Mouse (Mus musculus) forebrain, embryonic 10.5 days (tissue): ENCODE measurements at regions not wholly inside any gene's neighbourhood (a gene's known extent, or its start where the extent isn't known, plus 50 kb on each side); places are given as distances from the start of the nearest gene placed in this dataset.
A peak's percentile ranks its signal among the peaks of the same experiment; 100 is the strongest.

ENCODE experiments used
- DNase-seq: peaks from one replicate; pipeline ENCODE4 v3.0.0-alpha.2; 2017; ENCODE audit warnings: low spot score; ENCODE audit errors: extremely low spot score
- H3K27ac ChIP-seq: fragments of 300-500 bp; sonication (generic); 2 replicates; pipeline ENCODE4 v1.5.1; 2016; ENCODE audit warnings: mild to moderate bottlenecking
- H3K27me3 ChIP-seq: fragments of 300-500 bp; sonication (generic); 2 replicates; pipeline ENCODE4 v1.6.1; 2016; ENCODE audit warnings: mild to moderate bottlenecking; ENCODE audit not compliant: poor library complexity, severe bottlenecking
- H3K36me3 ChIP-seq: fragments of 300-500 bp; sonication (generic); replicated peaks from 2 replicates; pipeline ENCODE4 v1.6.1; 2016; ENCODE audit warnings: mild to moderate bottlenecking, moderate library complexity
- H3K4me1 ChIP-seq: fragments of 300-500 bp; sonication (generic); 2 replicates; pipeline ENCODE4 v1.6.1; 2016
- H3K4me3 ChIP-seq: fragments of 300-500 bp; sonication (generic); 2 replicates; pipeline ENCODE4 v1.5.1; 2016; ENCODE audit warnings: mild to moderate bottlenecking, moderate library complexity
- H3K9me3 ChIP-seq: fragments of 300-500 bp; sonication (generic); 2 replicates; pipeline ENCODE4 v1.6.1; 2016; ENCODE audit warnings: mild to moderate bottlenecking, moderate library complexity
- WGBS: fragments of 180-500 bp; shearing (Covaris S2); methylation state at CpG from one replicate; pipeline ENCODE4 v1.1.7; 2016; 5-methylcytosine and 5-hydroxymethylcytosine counted together

DNA sequence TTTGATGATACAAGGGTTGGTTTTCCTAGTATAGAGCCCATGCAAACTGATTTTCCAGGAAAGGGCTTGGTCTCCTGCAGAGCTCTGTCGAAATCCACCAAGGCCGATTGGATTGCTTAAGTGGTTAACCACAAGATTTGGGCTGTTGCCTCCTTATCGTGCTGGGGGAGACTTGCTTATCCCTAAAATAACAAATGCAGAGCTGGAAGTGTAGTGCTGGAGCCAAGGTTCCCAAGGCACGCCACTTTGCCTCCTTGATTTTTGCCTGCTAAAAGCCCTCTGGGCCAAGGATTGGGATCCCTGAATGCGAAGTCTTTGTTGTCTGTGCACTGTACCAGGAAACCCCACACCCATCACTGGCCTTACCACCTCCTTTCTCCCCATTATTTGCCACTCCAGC, 52.8 kb upstream of the Tmem178 start:
- 76% methylated on average over 5 of the region's 5 CpGs for WGBS
- no peaks in the 10 kb centered on the region for H3K27me3 ChIP-seq
- H3K27ac ChIP-seq: no peak overlapping the region
- no peak overlapping the region for H3K4me3 ChIP-seq
- H3K9me3 ChIP-seq: no peaks in the 10 kb centered on the region
- H3K4me1 ChIP-seq: peaks cover 23% of the 10 kb centered on the region
- no peaks in the 10 kb centered on the region for H3K36me3 ChIP-seq
- no peak for DNase-seq

DNA sequence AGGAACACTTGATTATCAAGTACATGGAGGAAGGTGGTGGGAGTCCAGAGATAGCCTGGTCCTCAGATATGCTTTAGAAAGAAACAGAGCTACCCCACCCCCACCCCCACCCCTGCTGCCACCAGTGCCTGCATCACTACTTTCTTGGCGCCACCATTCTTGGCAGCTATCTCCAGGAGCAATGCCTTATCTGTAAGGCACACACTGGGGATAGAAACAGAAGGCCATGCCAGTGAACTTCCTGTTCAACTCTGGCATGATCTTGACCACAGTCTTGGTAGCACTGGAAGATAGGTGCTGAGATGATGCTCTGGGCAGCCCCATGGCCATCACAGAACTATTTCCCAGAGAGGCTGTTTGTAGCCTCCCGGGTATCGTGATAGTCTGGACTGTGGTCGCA, 55.3 kb upstream of the Tmem178 start:
- Histone ChIP-seq H3K27ac (no peak overlapping the region), H3K9me3 (no peaks in the 10 kb centered on the region), H3K36me3 (no peaks in the 10 kb centered on the region), H3K27me3 (no peaks in the 10 kb centered on the region), H3K4me3 (no peak overlapping the region), H3K4me1 (peaks cover 29% of the 10 kb centered on the region)
- no peak for DNase-seq
- WGBS: 87% methylated on average over 4 of the region's 4 CpGs

DNA sequence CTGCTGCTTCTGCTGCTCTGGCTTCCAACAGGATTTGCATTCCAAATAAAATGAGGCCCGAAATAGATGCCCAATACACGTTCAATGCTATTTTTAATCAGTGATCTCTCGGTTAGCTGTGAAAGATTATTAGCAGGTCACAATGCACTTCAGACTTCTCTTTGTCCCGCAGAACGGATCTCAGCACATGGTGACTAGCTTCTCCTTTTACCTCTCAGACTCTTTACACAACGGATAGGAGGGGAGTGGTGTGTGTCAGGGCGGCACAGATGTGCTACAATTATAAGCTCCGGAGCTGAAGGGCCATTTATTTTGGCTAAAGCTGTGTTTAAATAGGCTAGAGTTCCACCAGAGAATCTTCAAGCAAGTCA, 56.7 kb upstream of the Tmem178 start:
- peak overlapping the region; percentile 75 for H3K27ac ChIP-seq
- H3K4me1 ChIP-seq: peaks cover 29% of the 10 kb centered on the region
- no peaks in the 10 kb centered on the region for H3K27me3 ChIP-seq
- DNase-seq: no peak
- peak overlapping the region; percentile 28 for H3K4me3 ChIP-seq
- 21% methylated on average over 8 of the region's 8 CpGs for WGBS
- no peaks in the 10 kb centered on the region for H3K9me3 ChIP-seq
- H3K36me3 ChIP-seq: no peaks in the 10 kb centered on the region

DNA sequence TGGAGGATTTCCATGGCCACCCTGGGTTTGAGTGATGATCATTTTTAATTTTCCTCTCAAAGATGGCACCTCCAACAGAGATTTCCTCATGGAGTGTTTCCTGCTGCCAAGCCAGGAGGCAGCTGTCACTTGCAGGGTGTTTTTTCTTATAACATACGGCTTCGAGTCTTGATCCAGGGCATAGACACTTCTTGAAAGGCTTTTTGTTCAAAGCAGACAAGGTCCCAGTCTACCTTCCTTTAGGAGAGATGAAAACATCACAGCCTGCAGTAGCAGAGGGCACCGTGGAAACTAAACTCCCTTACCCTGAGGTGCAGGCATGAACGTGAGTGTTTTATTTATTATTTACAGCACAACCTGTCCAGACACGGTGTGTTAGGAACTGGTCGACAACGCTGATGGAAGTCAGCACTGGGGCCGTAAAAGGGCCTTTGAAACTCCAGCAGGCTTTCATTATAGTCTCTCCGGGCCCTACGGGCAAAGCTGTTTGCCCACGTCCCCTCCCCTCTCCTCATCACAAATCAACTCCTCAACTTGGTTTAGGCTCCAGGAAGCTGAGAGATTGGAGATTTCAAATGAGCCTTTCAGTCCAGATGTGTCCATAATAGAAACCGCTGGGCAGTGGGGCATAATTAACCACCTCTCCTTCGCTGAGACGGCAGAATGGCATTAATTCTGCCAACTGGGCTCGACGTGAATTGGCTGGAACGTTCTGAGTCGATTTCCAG, 57.2 kb upstream of the Tmem178 start:
- 18% methylated on average over 18 of the region's 18 CpGs for WGBS
- Histone ChIP-seq H3K4me1 (peaks cover 29% of the 10 kb centered on the region), H3K4me3 (peak overlapping the region; percentile 28), H3K27me3 (no peaks in the 10 kb centered on the region), H3K36me3 (no peaks in the 10 kb centered on the region), H3K27ac (peak overlapping the region; percentile 75), H3K9me3 (no peaks in the 10 kb centered on the region)
- peak; percentile 52 for DNase-seq

DNA sequence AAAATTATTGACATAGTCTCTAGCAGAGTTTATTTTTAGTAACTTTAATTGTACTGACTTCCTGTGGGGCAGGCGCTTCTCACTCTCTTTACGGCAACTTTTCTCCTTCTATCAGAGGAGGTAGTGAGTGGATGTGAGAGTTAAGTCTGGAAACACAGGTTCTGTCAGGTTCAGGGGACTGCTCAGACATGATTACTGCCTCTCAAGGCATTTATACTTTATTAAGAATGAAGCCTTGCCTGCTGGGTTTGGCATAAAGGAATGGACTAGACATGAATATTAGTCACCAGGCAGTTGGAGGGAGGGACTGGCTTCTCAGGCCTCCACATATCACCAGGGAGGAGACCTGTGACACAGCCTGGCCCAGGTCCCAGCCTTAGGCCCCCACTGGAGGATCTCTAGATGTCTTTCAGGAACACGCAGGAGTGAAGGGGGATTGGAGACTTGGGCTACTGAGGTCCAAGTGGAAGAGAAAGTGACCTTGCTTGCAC, 58.2 kb upstream of the Tmem178 start:
- DNase-seq: no peak
- peaks cover 29% of the 10 kb centered on the region for H3K4me1 ChIP-seq
- H3K9me3 ChIP-seq: no peaks in the 10 kb centered on the region
- H3K27ac ChIP-seq: peak overlapping the region; percentile 76
- no peak overlapping the region for H3K4me3 ChIP-seq
- no peaks in the 10 kb centered on the region for H3K36me3 ChIP-seq
- 86% methylated on average over 3 of the region's 3 CpGs for WGBS
- H3K27me3 ChIP-seq: no peaks in the 10 kb centered on the region

DNA sequence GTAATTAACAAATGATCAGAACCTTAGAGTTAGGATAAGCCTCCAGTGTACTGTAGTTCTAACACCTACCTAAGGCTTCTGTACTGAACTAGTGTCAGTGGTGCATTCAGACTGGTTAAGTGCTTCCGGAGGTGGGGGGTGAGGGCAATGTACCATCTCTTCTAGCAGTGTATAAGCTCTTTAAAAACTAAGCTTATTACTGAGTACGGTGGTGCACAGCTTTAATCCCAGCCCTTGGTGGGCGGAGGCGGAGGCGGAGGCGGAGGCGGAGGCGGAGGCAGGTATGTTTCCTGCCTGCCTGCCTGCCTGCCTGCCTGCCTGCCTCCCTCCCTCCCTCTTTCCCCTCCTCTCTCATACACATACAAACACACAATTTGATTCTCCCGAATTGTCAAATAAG, 58.7 kb upstream of the Tmem178 start:
- 78% methylated on average over 9 of the region's 9 CpGs for WGBS
- H3K4me3 ChIP-seq: no peak overlapping the region
- no peaks in the 10 kb centered on the region for H3K9me3 ChIP-seq
- peaks cover 29% of the 10 kb centered on the region for H3K4me1 ChIP-seq
- no peak for DNase-seq
- no peaks in the 10 kb centered on the region for H3K27me3 ChIP-seq
- no peak overlapping the region for H3K27ac ChIP-seq
- no peaks in the 10 kb centered on the region for H3K36me3 ChIP-seq

DNA sequence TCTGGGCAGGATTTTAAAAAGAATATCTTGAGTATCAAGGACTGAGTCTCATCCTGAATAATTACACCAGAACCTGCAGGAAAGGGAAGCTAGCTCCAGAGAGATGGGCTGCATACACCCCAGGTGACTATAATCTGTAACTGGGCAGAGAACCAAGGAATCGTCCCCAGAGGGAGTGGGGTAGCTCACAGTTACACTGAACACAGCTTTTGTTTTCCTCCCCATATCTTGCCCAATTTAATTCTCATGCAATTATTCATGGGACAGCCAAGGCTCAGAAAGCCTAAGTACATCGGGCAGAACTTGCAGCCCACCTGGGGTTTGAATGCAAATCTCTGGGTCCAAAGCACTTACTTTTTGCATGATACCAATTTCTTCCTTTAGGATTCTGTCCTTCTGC, 59.5 kb upstream of the Tmem178 start:
- no peaks in the 10 kb centered on the region for H3K27me3 ChIP-seq
- 70% methylated on average over 2 of the region's 2 CpGs for WGBS
- DNase-seq: no peak

DNA sequence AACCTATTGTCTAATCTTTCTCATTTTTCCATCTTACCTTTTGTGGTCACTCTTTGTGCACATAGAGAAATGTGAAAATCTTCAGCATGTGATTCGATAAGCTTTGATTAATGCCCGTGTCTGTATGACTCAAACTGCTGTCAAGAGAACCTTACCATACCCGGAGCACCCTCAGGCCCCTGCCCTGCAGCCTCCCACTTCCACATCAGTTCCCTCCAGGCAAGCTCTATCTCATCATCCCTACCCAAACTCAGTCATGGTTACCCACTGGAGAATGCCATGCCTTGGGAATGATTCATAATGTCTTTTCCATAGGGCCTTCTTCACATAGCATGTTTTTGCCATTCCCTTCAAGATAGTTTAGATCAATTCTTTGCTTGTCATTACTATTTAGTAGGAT, 62.0 kb upstream of the Tmem178 start:
- Histone ChIP-seq H3K9me3 (no peaks in the 10 kb centered on the region), H3K27ac (no peak overlapping the region), H3K4me1 (peaks cover 21% of the 10 kb centered on the region), H3K4me3 (no peak overlapping the region), H3K27me3 (no peaks in the 10 kb centered on the region), H3K36me3 (no peaks in the 10 kb centered on the region)
- DNase-seq: no peak
- 96% methylated on average over 3 of the region's 3 CpGs for WGBS

More for the DNA sequence above, 59.5 kb upstream of the Tmem178 start:
- Histone ChIP-seq H3K36me3 (no peaks in the 10 kb centered on the region), H3K4me1 (peaks cover 29% of the 10 kb centered on the region), H3K9me3 (no peaks in the 10 kb centered on the region), H3K27ac (no peak overlapping the region), H3K4me3 (no peak overlapping the region)

DNA sequence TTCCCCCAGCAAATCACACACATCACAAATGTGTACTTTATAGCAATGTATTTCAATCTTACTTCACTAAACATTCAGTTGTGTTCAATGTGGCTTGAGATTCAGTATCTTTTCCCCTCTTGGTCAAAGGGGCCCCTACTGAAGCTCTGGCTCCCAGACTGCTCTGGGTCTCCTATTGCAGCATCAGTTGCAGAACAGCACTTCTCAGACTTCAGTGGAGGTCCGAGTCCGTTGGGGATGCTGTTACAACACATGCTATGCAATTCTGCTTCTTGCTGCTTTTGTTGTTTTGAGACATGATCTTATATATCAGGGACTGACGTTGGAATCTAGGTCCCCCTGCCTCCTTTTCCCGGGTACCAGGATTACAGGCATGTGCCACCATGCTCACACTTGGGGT, 64.1 kb upstream of the Tmem178 start:
- WGBS: 85% methylated on average over 4 of the region's 4 CpGs
- Histone ChIP-seq H3K36me3 (no peaks in the 10 kb centered on the region), H3K4me1 (peaks cover under 1% of the 10 kb centered on the region; the same call in 1 of the 2 replicates), H3K4me3 (no peak overlapping the region), H3K27ac (no peak overlapping the region), H3K9me3 (no peaks in the 10 kb centered on the region), H3K27me3 (no peaks in the 10 kb centered on the region)
- DNase-seq: no peak

DNA sequence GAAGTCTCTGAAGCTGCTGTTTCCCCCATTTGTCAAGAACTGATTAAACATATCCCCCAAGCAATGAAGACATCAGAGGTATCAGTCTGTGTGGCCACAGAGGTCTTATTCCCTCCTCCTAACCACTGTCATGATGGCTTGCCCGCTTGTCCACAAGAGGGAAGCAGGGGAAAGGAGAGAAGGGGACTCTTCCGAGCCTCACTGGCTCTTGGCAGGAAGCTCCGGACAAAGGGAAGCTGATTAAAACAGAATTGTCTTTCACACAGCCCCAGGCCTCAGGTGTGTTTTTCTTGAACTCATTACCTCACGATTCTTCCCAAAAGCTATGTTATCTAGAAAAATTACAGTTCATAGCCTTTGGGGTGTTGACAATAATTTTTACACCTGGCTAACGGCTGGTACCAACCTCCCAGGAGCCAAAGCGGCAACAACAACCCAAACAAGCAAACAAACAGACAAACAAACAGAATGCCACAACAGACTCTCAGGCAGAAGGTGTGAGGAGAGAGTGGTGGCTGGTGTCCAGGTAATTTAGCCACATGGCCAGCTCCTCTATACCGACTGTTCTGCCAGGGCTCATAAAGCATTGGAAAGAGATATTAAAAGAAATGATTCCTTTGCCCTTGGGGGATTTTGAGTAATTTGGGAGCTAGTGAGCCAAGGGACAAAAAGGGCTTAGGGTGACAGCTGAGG, 68.9 kb upstream of the Tmem178 start:
- Histone ChIP-seq H3K27me3 (no peaks in the 10 kb centered on the region), H3K4me3 (no peak overlapping the region), H3K36me3 (no peaks in the 10 kb centered on the region), H3K4me1 (no peaks in the 10 kb centered on the region), H3K27ac (no peak overlapping the region), H3K9me3 (no peaks in the 10 kb centered on the region)
- WGBS: 49% methylated on average over 7 of the region's 7 CpGs
- DNase-seq: no peak

DNA sequence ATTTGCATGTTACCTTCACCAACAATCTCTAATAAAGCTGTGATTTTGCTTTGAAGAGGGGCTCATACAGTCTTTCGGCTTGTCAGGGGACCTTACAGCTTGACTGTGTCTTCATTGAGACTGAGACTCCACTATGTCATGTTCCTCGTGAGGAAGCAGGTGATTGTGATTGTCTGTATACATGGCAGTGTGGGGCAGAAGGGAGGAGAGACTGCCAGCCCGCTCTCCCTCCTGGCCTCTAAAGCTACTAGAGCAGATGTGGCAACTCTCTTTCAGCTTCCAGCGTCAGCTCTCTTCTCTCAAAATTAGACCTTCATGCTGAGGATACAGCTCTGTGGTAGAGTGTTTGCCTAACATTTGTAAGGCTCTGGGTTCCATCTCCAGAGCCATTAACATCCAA, 73.5 kb upstream of the Tmem178 start:
- Histone ChIP-seq H3K36me3 (no peaks in the 10 kb centered on the region), H3K27me3 (no peaks in the 10 kb centered on the region), H3K9me3 (no peaks in the 10 kb centered on the region), H3K27ac (no peak overlapping the region), H3K4me3 (no peak overlapping the region), H3K4me1 (no peaks in the 10 kb centered on the region)
- no peak for DNase-seq
- 87% methylated on average over 4 of the region's 4 CpGs for WGBS

DNA sequence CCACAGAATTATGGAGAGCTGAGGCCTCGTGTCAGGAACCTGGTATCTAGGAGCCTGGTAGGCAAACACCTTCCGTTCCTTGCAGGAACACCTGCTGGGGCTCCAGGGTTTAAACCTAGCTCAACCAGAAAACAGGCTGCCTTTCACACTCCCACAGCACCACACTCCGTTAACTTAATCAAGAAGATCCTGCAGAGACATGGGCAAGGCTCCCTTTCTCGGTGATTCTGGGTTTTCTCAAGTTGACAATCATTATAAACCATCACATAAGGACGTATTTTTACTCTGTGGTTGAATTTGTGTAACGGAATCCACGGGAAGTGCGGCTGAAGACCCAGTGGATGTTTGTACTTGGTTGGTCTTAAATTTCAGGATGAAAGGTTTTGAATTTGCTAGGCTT, 82.1 kb upstream of the Tmem178 start:
- no peak overlapping the region for H3K4me3 ChIP-seq
- H3K9me3 ChIP-seq: no peaks in the 10 kb centered on the region
- no peak overlapping the region for H3K27ac ChIP-seq
- DNase-seq: no peak
- no peaks in the 10 kb centered on the region for H3K27me3 ChIP-seq
- 89% methylated on average over 8 of the region's 8 CpGs for WGBS
- no peaks in the 10 kb centered on the region for H3K36me3 ChIP-seq
- H3K4me1 ChIP-seq: no peaks in the 10 kb centered on the region

DNA sequence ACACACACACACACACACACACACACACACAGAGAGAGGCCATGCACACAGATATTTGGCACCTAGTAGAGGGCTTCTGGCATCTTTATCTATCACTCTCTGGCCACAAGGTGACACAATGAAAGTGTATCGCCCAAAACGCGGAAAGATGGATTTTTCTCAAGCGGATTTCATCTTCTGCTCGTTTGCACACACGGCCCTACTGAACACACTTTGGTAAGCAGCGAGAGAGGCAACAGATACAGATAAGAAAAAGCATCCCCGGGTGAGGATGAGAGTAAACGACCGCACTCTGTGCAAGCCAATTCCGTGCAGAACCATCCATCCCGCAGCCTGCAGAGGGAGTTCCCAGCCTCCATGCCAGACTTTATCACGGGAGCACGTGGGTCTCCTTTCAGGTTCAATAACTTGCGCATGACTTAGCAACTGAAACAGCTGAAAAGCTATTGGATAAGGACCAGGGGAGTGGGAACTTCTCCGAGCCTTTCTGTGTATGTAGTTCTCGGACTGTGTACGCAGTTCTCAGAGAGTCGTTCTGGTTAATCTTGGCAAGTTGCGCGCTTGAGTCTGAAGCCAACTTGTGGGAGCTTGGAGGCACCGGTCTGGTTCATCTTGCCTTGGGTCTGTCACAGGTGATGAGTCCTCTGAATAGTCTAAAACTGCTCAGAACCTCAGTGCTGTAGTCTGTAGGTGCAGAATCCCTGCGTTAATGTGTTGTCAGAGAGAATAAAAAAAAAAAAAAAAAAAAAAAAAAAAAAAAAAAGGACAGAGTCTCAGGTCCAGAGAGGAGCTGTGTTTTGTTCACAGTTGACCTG, 97.2 kb upstream of the Tmem178 start:
- DNase-seq: peak; percentile 45
- WGBS: 72% methylated on average over 23 of the region's 23 CpGs
- Histone ChIP-seq H3K27me3 (no peaks in the 10 kb centered on the region), H3K27ac (peak overlapping the region; percentile 51; the same call in 1 of the 2 replicates), H3K9me3 (no peaks in the 10 kb centered on the region), H3K4me1 (peaks cover 14% of the 10 kb centered on the region), H3K4me3 (peak overlapping the region; percentile 16; the same call in 1 of the 2 replicates), H3K36me3 (no peaks in the 10 kb centered on the region)
